Mouse (Mus musculus): ENCODE measurements around the gene Pald1. TPM values are rescaled to one million over a fixed set of nuclear protein-coding genes. Genes with fewer than 3 reads are reported as not detected.

Pald1 gene
- polyA plus RNA-seq, 1 experiment, result 8.9 TPM

DNA sequence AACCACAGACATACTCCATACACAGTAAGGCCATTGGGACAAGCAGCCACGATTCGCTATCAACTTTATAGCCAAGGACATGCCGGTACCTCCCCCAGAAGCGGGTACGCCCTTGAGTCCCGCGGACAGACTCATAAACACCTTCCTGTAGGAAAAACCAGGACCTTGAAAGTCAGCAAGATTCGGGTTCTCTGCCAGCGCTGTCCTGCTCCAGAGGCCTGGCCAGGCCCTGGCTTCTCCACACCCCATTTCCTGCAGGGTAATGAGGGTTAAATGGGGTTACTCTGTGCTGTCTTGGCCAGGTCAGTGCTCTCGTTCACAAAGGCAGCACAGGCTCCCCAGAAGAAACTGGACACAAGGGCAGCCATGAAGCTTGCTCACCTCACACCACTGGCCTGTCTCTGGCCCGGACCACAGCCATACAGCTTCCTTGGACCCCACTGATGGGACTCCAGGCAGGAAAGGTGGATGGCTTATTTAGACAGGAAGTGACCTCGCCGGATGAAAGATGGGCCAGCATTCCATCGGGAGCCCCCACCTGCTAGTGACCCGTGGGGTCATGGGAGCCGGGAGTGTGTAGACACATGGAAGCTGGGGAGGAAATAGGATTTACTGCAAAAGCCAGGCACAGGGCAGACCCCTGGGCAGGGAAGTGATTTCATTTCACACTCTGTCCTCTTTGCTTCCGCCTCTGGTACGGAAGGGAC lies 12.9 kb downstream of the Pald1 start:
- no peaks in the 10 kb centered on the region for H3K79me2 ChIP-seq (ENCODE audit: control insufficient read depth, insufficient read depth)
- no peak overlapping the region for H3ac ChIP-seq (ENCODE audit: control insufficient read depth, insufficient read length, low read depth)
- TF ChIP-seq MYOG (IDR thresholded peaks at IDR 0.05; ENCODE audit: control insufficient read depth, extremely low read depth, insufficient read length) (no peak), CTCF (IDR thresholded peaks at IDR 0.05; ENCODE audit: control insufficient read depth, insufficient read depth, insufficient read length) (no peak), FOSL1 (IDR thresholded peaks at IDR 0.05; ENCODE audit: insufficient read depth, low read length, poor library complexity, severe bottlenecking) (no peak), MYOD1 (IDR thresholded peaks at IDR 0.05; ENCODE audit: control insufficient read depth, insufficient read length, low read depth) (no peak), USF1 (IDR thresholded peaks at IDR 0.05; ENCODE audit: low read depth) (no peak), CEBPB (IDR thresholded peaks at IDR 0.05; ENCODE audit: low read depth) (no peak), MAX (IDR thresholded peaks at IDR 0.05) (no peak)
- H3K27me3 ChIP-seq (ENCODE audit: control insufficient read depth, insufficient read depth, insufficient read length), result no peaks in the 10 kb centered on the region
- H3K79me3 ChIP-seq (ENCODE audit: low read depth), result no peaks in the 10 kb centered on the region
- H3K36me3 ChIP-seq (ENCODE audit: control insufficient read depth, insufficient read depth), result no peaks in the 10 kb centered on the region
- H3K4me3 ChIP-seq (ENCODE audit: insufficient read depth, poor library complexity, severe bottlenecking), result no peak overlapping the region

DNA sequence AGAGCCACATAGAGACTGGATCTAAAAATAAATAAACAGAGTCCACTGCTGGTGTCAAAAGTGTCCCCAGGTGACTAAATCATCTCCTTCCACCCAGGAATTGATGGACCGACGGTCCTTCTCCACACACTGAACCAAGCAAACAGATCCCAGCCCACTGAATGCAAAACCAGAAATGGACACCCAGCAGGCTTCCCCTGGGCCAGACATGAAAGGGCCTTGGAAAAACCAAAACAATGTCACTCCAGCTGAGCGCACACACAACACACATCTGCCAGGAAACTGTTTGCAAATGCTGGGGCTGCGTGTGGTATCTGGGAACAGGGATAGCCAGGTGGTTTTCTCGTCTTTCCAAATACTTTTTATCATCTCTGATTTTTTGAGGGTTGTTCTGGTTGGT lies 13.6 kb downstream of the Pald1 start:
- Histone ChIP-seq H3K4me3 (ENCODE audit: insufficient read depth, poor library complexity, severe bottlenecking) (no peak overlapping the region), H3K27me3 (ENCODE audit: control insufficient read depth, insufficient read depth, insufficient read length) (no peaks in the 10 kb centered on the region), H3K36me3 (ENCODE audit: control insufficient read depth, insufficient read depth) (no peaks in the 10 kb centered on the region), H3ac (ENCODE audit: control insufficient read depth, insufficient read length, low read depth) (no peak overlapping the region), H3K79me3 (ENCODE audit: low read depth) (no peaks in the 10 kb centered on the region), H3K79me2 (ENCODE audit: control insufficient read depth, insufficient read depth) (no peaks in the 10 kb centered on the region)
- TF ChIP-seq MAX (IDR thresholded peaks at IDR 0.05), result no peak
- TF ChIP-seq USF1 (IDR thresholded peaks at IDR 0.05; ENCODE audit: low read depth), result no peak
- no peak for TF ChIP-seq FOSL1 (IDR thresholded peaks at IDR 0.05; ENCODE audit: insufficient read depth, low read length, poor library complexity, severe bottlenecking)
- TF ChIP-seq CTCF (IDR thresholded peaks at IDR 0.05; ENCODE audit: control insufficient read depth, insufficient read depth, insufficient read length), result no peak
- TF ChIP-seq MYOD1 (IDR thresholded peaks at IDR 0.05; ENCODE audit: control insufficient read depth, insufficient read length, low read depth), result no peak
- TF ChIP-seq CEBPB (IDR thresholded peaks at IDR 0.05; ENCODE audit: low read depth), result no peak
- TF ChIP-seq MYOG (IDR thresholded peaks at IDR 0.05; ENCODE audit: control insufficient read depth, extremely low read depth, insufficient read length), result no peak

DNA sequence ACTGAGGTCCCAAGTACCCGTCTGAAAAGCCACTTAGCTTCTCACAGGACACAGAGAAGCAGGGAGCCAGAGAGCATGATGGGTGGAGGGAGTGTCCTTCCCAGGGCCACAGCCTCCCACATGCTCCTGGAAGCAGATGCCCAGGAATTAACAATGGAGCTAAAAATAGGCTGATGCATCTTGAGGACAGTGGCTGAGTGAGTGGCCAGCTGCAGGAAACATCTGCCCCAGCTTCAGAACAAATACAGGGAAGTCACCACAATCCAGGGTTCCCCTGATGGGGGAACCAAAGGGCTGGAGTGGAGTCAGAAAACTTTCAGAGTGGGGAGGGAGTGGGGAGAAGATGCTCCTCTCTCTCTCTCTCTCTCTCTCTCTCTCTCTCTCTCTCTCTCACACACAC lies 17.4 kb downstream of the Pald1 start:
- Histone ChIP-seq H3K36me3 (ENCODE audit: control insufficient read depth, insufficient read depth) (no peaks in the 10 kb centered on the region), H3K4me3 (ENCODE audit: insufficient read depth, poor library complexity, severe bottlenecking) (no peak overlapping the region), H3ac (ENCODE audit: control insufficient read depth, insufficient read length, low read depth) (no peak overlapping the region), H3K27me3 (ENCODE audit: control insufficient read depth, insufficient read depth, insufficient read length) (no peaks in the 10 kb centered on the region), H3K79me3 (ENCODE audit: low read depth) (no peaks in the 10 kb centered on the region), H3K79me2 (ENCODE audit: control insufficient read depth, insufficient read depth) (no peaks in the 10 kb centered on the region)
- TF ChIP-seq FOSL1 (IDR thresholded peaks at IDR 0.05; ENCODE audit: insufficient read depth, low read length, poor library complexity, severe bottlenecking) (no peak), MYOD1 (IDR thresholded peaks at IDR 0.05; ENCODE audit: control insufficient read depth, insufficient read length, low read depth) (peak; percentile 58)

DNA sequence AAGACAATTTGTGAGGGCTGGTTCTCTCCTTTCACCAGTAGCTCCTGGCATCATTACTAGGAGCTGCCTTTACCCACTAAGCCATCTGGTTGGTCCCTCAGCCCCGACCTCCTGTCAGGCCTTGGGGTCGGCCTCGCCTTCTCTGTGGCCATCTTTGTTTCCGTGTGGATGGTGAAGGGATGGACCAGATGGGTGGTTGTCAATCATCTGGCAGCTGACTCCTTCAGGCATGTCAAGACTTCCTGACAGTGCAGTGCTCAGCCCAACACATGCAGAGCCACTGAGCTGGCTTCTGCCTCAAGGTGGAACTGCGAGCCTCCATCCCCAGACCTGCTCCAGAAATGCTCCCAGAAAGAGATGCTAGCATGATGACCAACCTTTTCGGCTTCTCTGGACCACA lies 18.9 kb downstream of the Pald1 start:
- Histone ChIP-seq H3K4me3 (ENCODE audit: insufficient read depth, poor library complexity, severe bottlenecking) (no peak overlapping the region), H3K36me3 (ENCODE audit: control insufficient read depth, insufficient read depth) (no peaks in the 10 kb centered on the region), H3ac (ENCODE audit: control insufficient read depth, insufficient read length, low read depth) (no peak overlapping the region), H3K79me3 (ENCODE audit: low read depth) (peaks cover 1% of the 10 kb centered on the region), H3K79me2 (ENCODE audit: control insufficient read depth, insufficient read depth) (no peaks in the 10 kb centered on the region), H3K27me3 (ENCODE audit: control insufficient read depth, insufficient read depth, insufficient read length) (no peaks in the 10 kb centered on the region)
- TF ChIP-seq FOSL1 (IDR thresholded peaks at IDR 0.05; ENCODE audit: insufficient read depth, low read length, poor library complexity, severe bottlenecking) (no peak), CEBPB (IDR thresholded peaks at IDR 0.05; ENCODE audit: low read depth) (no peak), MYOG (IDR thresholded peaks at IDR 0.05; ENCODE audit: control insufficient read depth, extremely low read depth, insufficient read length) (no peak), CTCF (IDR thresholded peaks at IDR 0.05; ENCODE audit: control insufficient read depth, insufficient read depth, insufficient read length) (no peak), USF1 (IDR thresholded peaks at IDR 0.05; ENCODE audit: low read depth) (no peak), MAX (IDR thresholded peaks at IDR 0.05) (no peak)

DNA sequence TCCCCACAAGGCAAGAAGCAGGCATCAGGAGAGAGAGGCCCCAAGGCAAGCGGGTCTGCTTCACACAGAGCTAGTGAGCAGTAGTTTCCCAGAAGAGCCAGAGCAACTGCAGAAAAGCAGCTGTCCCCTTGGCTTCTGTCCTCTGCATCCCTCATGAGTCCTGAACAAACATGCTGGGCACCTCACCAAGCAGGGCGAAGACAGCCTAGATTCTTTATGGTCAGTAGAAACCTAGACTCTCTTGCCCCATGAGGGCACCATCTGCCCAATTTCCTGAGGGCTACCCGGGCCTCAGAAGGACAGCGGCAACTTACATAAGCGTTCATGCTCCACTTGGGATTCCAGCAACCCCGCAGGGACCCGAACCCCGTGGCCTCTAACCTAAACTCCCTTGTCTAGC lies 20.3 kb downstream of the Pald1 start:
- no peaks in the 10 kb centered on the region for H3K27me3 ChIP-seq (ENCODE audit: control insufficient read depth, insufficient read depth, insufficient read length)
- H3K79me3 ChIP-seq (ENCODE audit: low read depth), result peaks cover 1% of the 10 kb centered on the region
- H3K79me2 ChIP-seq (ENCODE audit: control insufficient read depth, insufficient read depth), result no peaks in the 10 kb centered on the region
- H3K4me3 ChIP-seq (ENCODE audit: insufficient read depth, poor library complexity, severe bottlenecking), result no peak overlapping the region
- no peaks in the 10 kb centered on the region for H3K36me3 ChIP-seq (ENCODE audit: control insufficient read depth, insufficient read depth)
- no peak overlapping the region for H3ac ChIP-seq (ENCODE audit: control insufficient read depth, insufficient read length, low read depth)
- TF ChIP-seq USF1 (IDR thresholded peaks at IDR 0.05; ENCODE audit: low read depth) (no peak), MYOG (IDR thresholded peaks at IDR 0.05; ENCODE audit: control insufficient read depth, extremely low read depth, insufficient read length) (no peak), MYOD1 (IDR thresholded peaks at IDR 0.05; ENCODE audit: control insufficient read depth, insufficient read length, low read depth) (peak; percentile 73), FOSL1 (IDR thresholded peaks at IDR 0.05; ENCODE audit: insufficient read depth, low read length, poor library complexity, severe bottlenecking) (no peak)

DNA sequence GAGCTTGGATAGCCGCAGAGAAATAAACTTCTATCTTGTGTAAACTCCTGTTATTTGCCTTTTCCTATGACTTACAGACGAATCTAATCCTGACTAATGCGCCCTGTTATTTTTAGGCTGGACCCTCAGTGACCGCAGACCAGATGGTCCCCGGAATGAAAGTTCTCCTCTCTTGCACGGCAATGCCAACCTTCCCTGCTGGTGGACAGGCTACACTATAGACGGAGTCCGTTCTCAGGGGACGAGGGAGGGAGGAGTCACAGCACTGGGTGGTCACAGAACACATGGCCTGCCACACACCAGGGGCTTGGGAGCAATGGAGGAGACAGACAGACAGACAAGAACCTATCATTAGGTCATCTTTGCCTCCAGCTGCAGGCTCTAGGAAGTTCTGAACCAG lies 20.8 kb downstream of the Pald1 start:
- Histone ChIP-seq H3K27me3 (ENCODE audit: control insufficient read depth, insufficient read depth, insufficient read length) (no peaks in the 10 kb centered on the region), H3K4me3 (ENCODE audit: insufficient read depth, poor library complexity, severe bottlenecking) (no peak overlapping the region), H3K36me3 (ENCODE audit: control insufficient read depth, insufficient read depth) (no peaks in the 10 kb centered on the region), H3K79me3 (ENCODE audit: low read depth) (peaks cover 1% of the 10 kb centered on the region), H3K79me2 (ENCODE audit: control insufficient read depth, insufficient read depth) (no peaks in the 10 kb centered on the region), H3ac (ENCODE audit: control insufficient read depth, insufficient read length, low read depth) (peak overlapping the region; percentile 35)
- TF ChIP-seq USF1 (IDR thresholded peaks at IDR 0.05; ENCODE audit: low read depth), result no peak
- peak; percentile 35 for TF ChIP-seq MYOD1 (IDR thresholded peaks at IDR 0.05; ENCODE audit: control insufficient read depth, insufficient read length, low read depth)
- TF ChIP-seq FOSL1 (IDR thresholded peaks at IDR 0.05; ENCODE audit: insufficient read depth, low read length, poor library complexity, severe bottlenecking), result no peak
- TF ChIP-seq MYOG (IDR thresholded peaks at IDR 0.05; ENCODE audit: control insufficient read depth, extremely low read depth, insufficient read length), result no peak
- TF ChIP-seq MAX (IDR thresholded peaks at IDR 0.05), result no peak
- TF ChIP-seq CEBPB (IDR thresholded peaks at IDR 0.05; ENCODE audit: low read depth), result no peak
- no peak for TF ChIP-seq CTCF (IDR thresholded peaks at IDR 0.05; ENCODE audit: control insufficient read depth, insufficient read depth, insufficient read length)
